Mouse (Mus musculus) urinary bladder, postnatal 25 days (tissue): ENCODE measurements around the gene Hivep2.
A peak's percentile ranks its signal among the peaks of the same experiment; 100 is the strongest.

Experiments used
- DNase-seq: peaks from one replicate; pipeline ENCODE4 v3.0.0; 2022; ENCODE audit warnings: low spot score

Hivep2 gene

GRCm38 (mm10) chr10:14048322-14048915 is 82.5 kb downstream of the Hivep2 start:
- no peak for DNase-seq

GRCm38 (mm10) chr10:14048916-14049445 is 83.1 kb downstream of the Hivep2 start:
- no peak for DNase-seq

GRCm38 (mm10) chr10:14049686-14050085 is 83.8 kb downstream of the Hivep2 start:
- no peak for DNase-seq

- DNase-seq = no peak
Measured at GRCm38 (mm10) chr10:14050586-14050985, 84.7 kb downstream of the Hivep2 start.

GRCm38 (mm10) chr10:14052109-14052689 is 86.3 kb downstream of the Hivep2 start:
- no peak for DNase-seq

GRCm38 (mm10) chr10:14054860-14055259 is 89.0 kb downstream of the Hivep2 start:
- no peak for DNase-seq

GRCm38 (mm10) chr10:14055533-14055981 is 89.7 kb downstream of the Hivep2 start:
- peak; percentile 31 for DNase-seq

- DNase-seq = no peak
Measured at GRCm38 (mm10) chr10:14056057-14056456, 90.2 kb downstream of the Hivep2 start.

GRCm38 (mm10) chr10:14056584-14057451 is 90.9 kb downstream of the Hivep2 start:
- DNase-seq = peak; percentile 22

GRCm38 (mm10) chr10:14057841-14058605 is 92.1 kb downstream of the Hivep2 start:
- DNase-seq = no peak

- no peak for DNase-seq
Measured at GRCm38 (mm10) chr10:14058742-14059141, 92.9 kb downstream of the Hivep2 start.

GRCm38 (mm10) chr10:14059581-14059980 is 93.7 kb downstream of the Hivep2 start:
- no peak for DNase-seq

- no peak for DNase-seq
Measured at GRCm38 (mm10) chr10:14060302-14060701, 94.4 kb downstream of the Hivep2 start.

- no peak for DNase-seq
Measured at GRCm38 (mm10) chr10:14063226-14063625, 97.4 kb downstream of the Hivep2 start.

- no peak for DNase-seq
Measured at GRCm38 (mm10) chr10:14064759-14065395, 99.0 kb downstream of the Hivep2 start.

- DNase-seq = no peak
Measured at GRCm38 (mm10) chr10:14067802-14068201, 101.9 kb downstream of the Hivep2 start.

- DNase-seq = no peak
Measured at GRCm38 (mm10) chr10:14070498-14071079, 104.7 kb downstream of the Hivep2 start.

GRCm38 (mm10) chr10:14072504-14072903 is 106.6 kb downstream of the Hivep2 start:
- no peak for DNase-seq

GRCm38 (mm10) chr10:14075767-14076166 is 109.9 kb downstream of the Hivep2 start:
- DNase-seq = no peak

- DNase-seq = no peak
Measured at GRCm38 (mm10) chr10:14076880-14077279, 111.0 kb downstream of the Hivep2 start.

- no peak for DNase-seq
Measured at GRCm38 (mm10) chr10:14080830-14081229, 115.0 kb downstream of the Hivep2 start.
